Mouse (Mus musculus): Measurements from ENCODE around the gene Ccl8.

- no peak for TF ChIP-seq NRF1 (IDR thresholded peaks at IDR 0.05; ENCODE audit: insufficient read depth, low read depth, low read length, poor library complexity, severe bottlenecking)
- TF ChIP-seq GABPA (IDR thresholded peaks at IDR 0.05; ENCODE audit: low read depth, low read length): no peak
- no peak for TF ChIP-seq CTCF (IDR thresholded peaks at IDR 0.05 in 2 of 3, conservative IDR thresholded peaks at IDR 0.05 in 1 of 3; ENCODE audit: control insufficient read depth in 1 of 3, insufficient read depth in 1 of 3, low read depth in 2 of 3, low read length in 3 of 3, poor library complexity in 1 of 3, severe bottlenecking in 1 of 3)
- TF ChIP-seq POLR2A (IDR thresholded peaks at IDR 0.05; ENCODE audit: control insufficient read depth in 1 of 2, insufficient read depth in 1 of 2, low read depth in 1 of 2, low read length in 2 of 2, poor library complexity in 1 of 2): no peak
Observed at GRCm38 (mm10) chr11:82139492-82140094, 24.6 kb downstream of the Ccl8 start.

All from MEL (cell line).